Mouse (Mus musculus) liver, embryonic 12.5 days (tissue): ENCODE data around the gene Mmd2. TPM values are rescaled to one million over a fixed set of nuclear protein-coding genes. Genes with fewer than 3 reads are reported as not detected.
A peak's percentile ranks its signal among the peaks of the same experiment; 100 is the strongest.

Experiments
- ATAC-seq: fragments of 200-750 bp; cut with Nextera tagmentation; 2 replicates; pipeline ENCODE4 v1.8.0; 2017; ENCODE audit warnings: moderate number of reproducible peaks, mild to moderate bottlenecking, moderate library complexity
- H3K27ac ChIP-seq: fragments of 300-500 bp; sonication (generic); 2 replicates; pipeline ENCODE4 v1.5.1; 2016; ENCODE audit warnings: mild to moderate bottlenecking
- H3K27me3 ChIP-seq: fragments of 300-500 bp; sonication (generic); replicated peaks from 2 replicates; pipeline ENCODE4 v1.6.1; 2016; ENCODE audit warnings: mild to moderate bottlenecking, moderate library complexity
- H3K36me3 ChIP-seq: fragments of 300-500 bp; sonication (generic); 2 replicates; pipeline ENCODE4 v1.6.1; 2016; ENCODE audit warnings: mild to moderate bottlenecking, moderate library complexity
- H3K4me1 ChIP-seq: fragments of 300-500 bp; sonication (generic); 2 replicates; pipeline ENCODE4 v1.6.1; 2016
- H3K4me2 ChIP-seq: fragments of 300-500 bp; sonication (generic); 2 replicates; pipeline ENCODE4 v1.6.1; 2016; ENCODE audit warnings: mild to moderate bottlenecking, moderate library complexity
- H3K4me3 ChIP-seq: fragments of 300-500 bp; sonication (generic); 2 replicates; pipeline ENCODE4 v1.5.1; 2016; ENCODE audit warnings: mild to moderate bottlenecking, moderate library complexity
- H3K9ac ChIP-seq: fragments of 300-500 bp; sonication (generic); 2 replicates; pipeline ENCODE4 v1.6.1; 2016; ENCODE audit warnings: mild to moderate bottlenecking, moderate library complexity
- H3K9me3 ChIP-seq: fragments of 300-500 bp; sonication (generic); replicated peaks from 2 replicates; pipeline ENCODE4 v1.6.1; 2016; ENCODE audit warnings: mild to moderate bottlenecking, moderate library complexity
- WGBS: fragments of 180-500 bp; shearing (Covaris S2); methylation state at CpG from one replicate; pipeline ENCODE4 v1.1.7; 2016; ENCODE audit not compliant: insufficient replicate concordance; 5-methylcytosine and 5-hydroxymethylcytosine counted together
- polyA plus RNA-seq: library from polyadenylated mRNA; unstranded; fragments of >200 nt; fragmentation: Nextera tagmentation; extraction: Ambion mirVana; gene quantifications from 2 replicates; pipeline ENCODE4 v1.2.1, GENCODE M21; 2016

The Mmd2 gene
- polyA plus RNA-seq, result 15.3 and 17.3 TPM in 2 replicates

DNA sequence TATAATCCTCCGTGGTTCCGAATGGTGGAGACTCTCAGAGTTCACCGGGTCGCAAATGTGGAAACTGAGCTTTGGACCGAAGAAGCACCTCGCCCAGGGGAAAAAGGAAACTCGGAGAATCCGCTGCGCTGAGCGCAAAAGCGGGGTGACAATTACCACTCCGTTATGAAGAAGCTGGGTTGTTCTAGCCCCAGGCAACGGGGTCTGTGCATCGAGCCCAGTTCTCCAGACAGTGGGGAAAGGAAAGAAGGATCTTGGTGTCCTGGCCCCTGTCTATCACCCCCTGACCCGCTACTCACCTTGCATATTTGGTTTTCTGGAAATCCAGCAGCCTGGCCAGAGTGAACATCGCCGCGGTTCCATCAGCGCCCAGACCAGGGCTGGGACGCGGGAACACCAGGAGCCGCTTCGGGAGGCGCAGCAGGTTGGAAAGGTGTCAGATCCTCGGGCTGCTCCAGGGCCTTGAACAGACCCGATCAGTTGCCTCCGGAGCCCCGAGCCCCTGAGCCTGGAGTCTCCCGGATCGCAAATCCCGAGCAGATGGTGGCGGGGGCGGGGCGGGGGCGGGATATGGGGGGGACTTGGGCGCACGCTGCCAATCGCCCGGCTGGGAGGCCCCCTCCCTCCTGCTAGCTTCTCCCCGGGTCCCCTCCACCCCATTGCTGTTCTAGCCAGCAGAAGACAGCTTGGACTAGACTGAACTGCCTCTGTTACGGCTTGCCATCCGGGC lies at the start of gene Mmd2:
Gene Mmd2, minus strand, starts transcription at position 542 of the 730 bp plus-strand sequence.
- peak; percentile 55 for ATAC-seq
- Histone ChIP-seq H3K27me3 (peaks cover 45% of the 10 kb centered on the region), H3K27ac (peak within 1 kb of the TSS; percentile 27; the same call in 1 of the 2 replicates), H3K4me1 (0 out of 2 replicates have a peak, but pooled peaks cover 3% of the 10 kb centered on the region), H3K9me3 (no peaks in the 10 kb centered on the region), H3K36me3 (no peaks in the 10 kb centered on the region), H3K4me3 (peak within 1 kb of the TSS; percentile 37), H3K9ac (peak within 1 kb of the TSS; percentile 25), H3K4me2 (peak within 1 kb of the TSS; percentile 50)
- 6% methylated on average over 42 of the region's 42 CpGs for WGBS

- peaks cover 36% of the 10 kb centered on the region for H3K36me3 ChIP-seq
- H3K27me3 ChIP-seq, result no peaks in the 10 kb centered on the region
- peak; percentile 25; the same call in 1 of the 2 replicates for ATAC-seq
- peak overlapping the region; percentile 42 for H3K9ac ChIP-seq
- no peak overlapping the region for H3K4me3 ChIP-seq
- H3K4me1 ChIP-seq, result peaks cover 73% of the 10 kb centered on the region
- 74% methylated on average over 4 of the region's 4 CpGs for WGBS
- no peaks in the 10 kb centered on the region for H3K9me3 ChIP-seq
- H3K27ac ChIP-seq, result peak overlapping the region; percentile 96
- peak overlapping the region; percentile 72 for H3K4me2 ChIP-seq
These were observed 43.7 kb upstream of the Mmd2 start for GRCm38 (mm10) chr5:142652266-142652665.

- 32% methylated on average over 6 of the region's 6 CpGs for WGBS
- Histone ChIP-seq H3K4me3 (peak overlapping the region; percentile 31), H3K27me3 (no peaks in the 10 kb centered on the region), H3K9ac (peak overlapping the region; percentile 56), H3K27ac (peak overlapping the region; percentile 96), H3K36me3 (peaks cover 33% of the 10 kb centered on the region), H3K4me2 (peak overlapping the region; percentile 72), H3K4me1 (peaks cover 82% of the 10 kb centered on the region), H3K9me3 (no peaks in the 10 kb centered on the region)
- ATAC-seq, result peak; percentile 93
These were observed 42.3 kb upstream of the Mmd2 start for GRCm38 (mm10) chr5:142650794-142651497.

DNA sequence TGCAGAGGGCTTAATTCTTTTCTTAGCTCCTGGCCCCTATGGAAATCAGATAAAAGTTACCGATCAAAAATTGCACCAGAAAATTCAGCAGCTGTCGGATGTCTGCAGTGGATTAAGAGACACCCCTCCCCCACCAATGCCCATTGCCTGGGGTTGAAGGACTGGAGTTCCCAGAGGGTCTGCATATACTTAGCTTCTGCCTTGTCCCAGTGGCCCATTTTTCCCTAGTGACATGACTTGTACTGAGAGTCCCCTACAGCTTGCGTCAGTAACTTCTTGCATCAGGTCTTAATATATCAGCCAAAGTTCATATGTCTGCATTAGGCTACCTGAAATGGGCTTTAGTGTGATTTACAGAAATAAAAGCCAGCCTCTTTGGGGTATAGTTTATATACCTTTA lies 41.8 kb upstream of the Mmd2 start:
- Histone ChIP-seq H3K4me2 (peak overlapping the region; percentile 72), H3K4me1 (peaks cover 83% of the 10 kb centered on the region), H3K4me3 (peak overlapping the region; percentile 31), H3K9ac (peak overlapping the region; percentile 56), H3K9me3 (no peaks in the 10 kb centered on the region), H3K36me3 (peaks cover 30% of the 10 kb centered on the region), H3K27ac (peak overlapping the region; percentile 96), H3K27me3 (no peaks in the 10 kb centered on the region)
- 15% methylated on average over 3 of the region's 3 CpGs for WGBS
- ATAC-seq, result peak; percentile 46

GRCm38 (mm10) chr5:142649460-142650050 lies 41.0 kb upstream of the Mmd2 start:
- Histone ChIP-seq H3K4me1 (peaks cover 83% of the 10 kb centered on the region), H3K4me3 (peak overlapping the region; percentile 31)

GRCm38 (mm10) chr5:142648162-142648561 lies 39.6 kb upstream of the Mmd2 start:
- Histone ChIP-seq H3K9me3 (no peaks in the 10 kb centered on the region), H3K4me1 (peaks cover 69% of the 10 kb centered on the region), H3K4me3 (no peak overlapping the region), H3K27me3 (no peaks in the 10 kb centered on the region), H3K36me3 (peaks cover 34% of the 10 kb centered on the region), H3K27ac (peak overlapping the region; percentile 96), H3K9ac (peak overlapping the region; percentile 39), H3K4me2 (peak overlapping the region; percentile 36)
- 73% methylated on average over 7 of the region's 7 CpGs for WGBS
- ATAC-seq, result peak; percentile 8

More at GRCm38 (mm10) chr5:142649460-142650050, 41.0 kb upstream of the Mmd2 start:
- H3K4me2 ChIP-seq, result peak overlapping the region; percentile 72
- H3K27me3 ChIP-seq, result no peaks in the 10 kb centered on the region
- peak overlapping the region; percentile 56 for H3K9ac ChIP-seq
- H3K9me3 ChIP-seq, result no peaks in the 10 kb centered on the region
- ATAC-seq, result no peak
- peak overlapping the region; percentile 96 for H3K27ac ChIP-seq
- WGBS, result 72% methylated on average over 4 of the region's 4 CpGs
- peaks cover 31% of the 10 kb centered on the region for H3K36me3 ChIP-seq

DNA sequence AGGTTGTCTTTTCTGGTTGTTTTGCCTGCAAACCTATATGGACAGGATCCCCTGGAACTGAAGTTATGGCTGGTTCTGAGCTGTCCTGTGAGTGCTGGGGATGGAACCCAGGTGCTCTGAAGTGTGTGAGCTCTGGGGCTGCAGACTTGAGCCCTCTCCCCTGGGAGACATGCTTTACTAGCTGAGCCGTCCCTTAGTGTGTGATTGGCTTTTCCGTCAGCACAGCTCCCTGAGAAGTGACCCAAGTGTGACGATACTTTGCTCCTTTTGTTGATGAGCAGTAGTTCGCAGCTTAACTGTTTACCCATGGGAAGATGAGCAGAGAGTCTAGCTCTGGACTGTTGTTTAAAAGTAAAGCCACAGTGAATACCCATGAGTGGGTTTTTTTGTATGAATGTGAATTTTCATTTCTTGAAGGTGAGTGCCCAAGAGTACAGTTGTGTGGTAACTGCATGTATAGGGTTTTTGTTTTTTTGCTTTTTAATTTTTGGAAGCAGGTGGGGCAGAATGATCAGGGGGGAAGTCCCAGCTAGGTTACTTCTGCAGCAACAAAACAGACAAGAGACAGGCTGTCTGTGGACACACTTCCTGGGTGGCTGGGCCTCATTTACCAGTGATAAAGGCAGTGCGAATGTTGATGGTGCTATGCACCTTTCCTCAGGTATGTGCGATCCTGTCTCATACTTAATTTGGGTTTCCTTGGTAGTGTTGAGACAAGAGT lies 32.9 kb upstream of the Mmd2 start:
- no peak overlapping the region for H3K4me2 ChIP-seq
- 89% methylated on average over 6 of the region's 6 CpGs for WGBS
- H3K27ac ChIP-seq, result no peak overlapping the region

GRCm38 (mm10) chr5:142640088-142640487 lies 31.5 kb upstream of the Mmd2 start:
- WGBS, result 81% methylated on average over 5 of the region's 5 CpGs
- peaks cover 52% of the 10 kb centered on the region for H3K4me1 ChIP-seq
- H3K27me3 ChIP-seq, result no peaks in the 10 kb centered on the region
- H3K4me3 ChIP-seq, result no peak overlapping the region
- no peaks in the 10 kb centered on the region for H3K9me3 ChIP-seq
- H3K27ac ChIP-seq, result no peak overlapping the region
- ATAC-seq, result no peak
- H3K36me3 ChIP-seq, result peaks cover 95% of the 10 kb centered on the region
- no peak overlapping the region for H3K4me2 ChIP-seq
- H3K9ac ChIP-seq, result no peak overlapping the region

More for the DNA sequence above, 32.9 kb upstream of the Mmd2 start:
- ATAC-seq, result no peak
- Histone ChIP-seq H3K9ac (no peak overlapping the region), H3K9me3 (no peaks in the 10 kb centered on the region), H3K4me1 (peaks cover 45% of the 10 kb centered on the region), H3K36me3 (peaks cover 90% of the 10 kb centered on the region), H3K4me3 (no peak overlapping the region), H3K27me3 (no peaks in the 10 kb centered on the region)

DNA sequence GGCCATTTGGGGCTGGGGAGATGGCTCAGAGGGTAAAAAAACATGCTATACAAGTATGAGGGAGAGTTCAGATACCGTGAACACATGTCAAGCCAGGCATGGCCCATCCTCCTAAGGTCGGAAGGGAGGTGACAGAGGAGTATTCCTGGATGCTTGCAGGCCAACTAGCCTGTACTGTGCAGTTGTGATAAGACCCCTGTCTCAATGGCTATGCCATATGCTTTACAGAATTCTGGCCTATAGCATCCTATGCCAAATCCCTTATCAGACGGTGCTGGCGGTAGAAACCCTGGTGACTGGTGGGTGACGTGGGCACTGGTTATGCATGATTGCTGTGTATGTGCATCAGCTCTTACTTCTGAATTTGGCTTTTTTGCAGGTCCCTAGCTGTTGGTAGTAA lies 29.2 kb upstream of the Mmd2 start:
- Histone ChIP-seq H3K27me3 (no peaks in the 10 kb centered on the region), H3K9me3 (no peaks in the 10 kb centered on the region), H3K27ac (peak overlapping the region; percentile 77), H3K4me1 (peaks cover 52% of the 10 kb centered on the region), H3K4me2 (peak overlapping the region; percentile 31), H3K9ac (no peak overlapping the region), H3K36me3 (peaks cover 99% of the 10 kb centered on the region), H3K4me3 (no peak overlapping the region)
- ATAC-seq, result peak; percentile 98
- WGBS, result 52% methylated on average over 5 of the region's 5 CpGs

DNA sequence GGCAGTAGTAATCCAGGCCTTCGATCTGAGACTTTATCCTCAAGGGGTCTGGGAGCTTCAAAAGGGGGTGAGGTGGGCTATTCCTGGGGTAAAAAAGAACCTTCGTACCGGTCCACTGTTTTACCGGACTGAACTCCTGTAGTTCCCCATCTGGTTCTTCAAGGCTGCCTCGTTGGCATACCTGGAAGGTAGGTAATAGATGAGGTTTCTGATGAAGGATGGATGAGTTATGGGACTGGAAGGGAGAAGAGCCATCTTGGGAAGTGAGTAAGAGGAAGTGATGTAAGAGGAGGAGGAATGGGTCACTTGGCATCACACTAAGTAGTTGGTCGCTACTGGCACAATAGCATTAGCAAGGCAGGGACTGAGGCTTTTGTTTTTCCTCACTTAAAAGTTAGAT lies 21.6 kb upstream of the Mmd2 start:
- ATAC-seq, result no peak
- Histone ChIP-seq H3K27ac (peak overlapping the region; percentile 95), H3K4me3 (peak overlapping the region; percentile 100), H3K36me3 (peaks cover 46% of the 10 kb centered on the region), H3K27me3 (peaks cover 15% of the 10 kb centered on the region), H3K4me2 (peak overlapping the region; percentile 91), H3K9me3 (no peaks in the 10 kb centered on the region), H3K9ac (peak overlapping the region; percentile 98), H3K4me1 (peaks cover 30% of the 10 kb centered on the region)
- 6% methylated on average over 6 of the region's 6 CpGs for WGBS

GRCm38 (mm10) chr5:142629663-142630025 lies 21.0 kb upstream of the Mmd2 start:
- H3K4me1 ChIP-seq, result peaks cover 30% of the 10 kb centered on the region
- peak overlapping the region; percentile 98 for H3K9ac ChIP-seq
- no peak for ATAC-seq

More at GRCm38 (mm10) chr5:142629663-142630025, 21.0 kb upstream of the Mmd2 start:
- Histone ChIP-seq H3K27me3 (peaks cover 15% of the 10 kb centered on the region), H3K9me3 (no peaks in the 10 kb centered on the region), H3K4me3 (peak overlapping the region; percentile 100), H3K27ac (peak overlapping the region; percentile 95), H3K36me3 (peaks cover 40% of the 10 kb centered on the region), H3K4me2 (peak overlapping the region; percentile 91)
- 1% methylated on average over 40 of the region's 41 CpGs for WGBS
